Mouse (Mus musculus): Measurements from ENCODE around the gene Picalm.

GRCm38 (mm10) chr7:90095766-90096372 is 34.1 kb upstream of the Picalm start:
- TF ChIP-seq MAX (IDR thresholded peaks at IDR 0.05; ENCODE audit: low read depth) (no peak), POLR2A (IDR thresholded peaks at IDR 0.05; ENCODE audit: insufficient read length, low read depth) (no peak), TCF3 (IDR thresholded peaks at IDR 0.05; ENCODE audit: insufficient read length, low read depth) (no peak), POLR2AphosphoS2 (IDR thresholded peaks at IDR 0.05; ENCODE audit: insufficient read length, low read depth) (no peak), CEBPB (IDR thresholded peaks at IDR 0.05; ENCODE audit: insufficient read depth, poor library complexity, severe bottlenecking) (no peak), USF1 (IDR thresholded peaks at IDR 0.05; ENCODE audit: low read depth) (no peak), E2F4 (IDR thresholded peaks at IDR 0.05; ENCODE audit: insufficient read depth) (no peak), MYOG (IDR thresholded peaks at IDR 0.05; ENCODE audit: control insufficient read depth in 1 of 3, insufficient read depth in 1 of 3, insufficient read length in 2 of 3, low read depth in 2 of 3) (no peak), SRF (IDR thresholded peaks at IDR 0.05; ENCODE audit: control insufficient read depth, insufficient read length, low read depth) (no peak)
